Mouse (Mus musculus): ENCODE measurements around the gene Bdkrb2. TPM values are rescaled to one million over a fixed set of nuclear protein-coding genes. Genes with fewer than 3 reads are reported as not detected.

Gene Bdkrb2
- polyA plus RNA-seq, 1 experiment from 2014 or later: 4.0 TPM

DNA sequence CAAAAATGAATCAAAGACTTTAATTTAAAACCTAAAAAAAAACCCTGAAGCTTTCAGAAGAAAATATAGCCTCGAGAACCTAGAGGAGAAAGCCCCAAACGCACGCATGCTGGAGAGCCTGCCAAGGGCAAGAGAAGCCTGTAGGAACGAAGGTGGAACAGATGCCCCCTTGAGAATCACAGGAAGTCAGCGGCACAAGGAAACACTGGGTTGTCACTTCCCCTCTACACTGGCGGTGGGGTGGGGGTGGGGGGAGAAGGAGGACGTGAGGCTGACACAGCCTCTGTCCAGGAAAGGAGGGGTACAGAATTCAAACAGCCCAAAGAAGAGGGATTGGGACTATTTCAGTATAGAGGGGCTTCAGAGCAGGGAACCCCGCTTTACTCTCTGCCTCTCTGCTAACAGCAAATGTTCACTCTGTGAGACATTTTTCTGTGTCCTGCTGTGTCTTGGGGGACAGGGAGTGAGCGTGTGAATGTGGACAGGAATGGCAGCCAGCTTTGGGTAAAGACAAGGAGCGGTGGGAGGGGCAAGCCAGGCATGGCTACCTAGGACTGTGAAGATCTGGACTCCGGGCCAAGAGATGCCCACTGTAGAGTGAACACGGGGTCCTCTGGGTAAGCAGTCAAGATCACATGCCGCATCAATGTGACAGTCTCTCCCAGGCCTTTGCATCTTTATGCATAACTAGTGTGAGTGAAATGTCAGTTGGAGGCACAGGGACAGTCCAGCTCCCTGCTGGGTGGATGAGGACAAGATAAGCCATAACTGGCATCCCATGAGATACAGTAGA, 26.9 kb upstream of the Bdkrb2 start:
- no peak overlapping the region for H3K9ac ChIP-seq (ENCODE audit: low read length)
- H3K27me3 ChIP-seq (ENCODE audit: control insufficient read depth, insufficient read depth, low read length): no peaks in the 10 kb centered on the region
- H3K36me3 ChIP-seq (ENCODE audit: control insufficient read depth, insufficient read depth, low read length): no peaks in the 10 kb centered on the region
- 64% methylated on average over 13 of the region's 13 CpGs for WGBS
- ATAC-seq (ENCODE audit: low FRiP score, low TSS enrichment): no peak
- no peak overlapping the region for H3K4me2 ChIP-seq (replicated peaks; ENCODE audit: low read depth)
- H3K4me3 ChIP-seq (ENCODE audit: low read depth, low read length): no peak overlapping the region
- H3K9me3 ChIP-seq (ENCODE audit: control insufficient read depth, low read length): no peaks in the 10 kb centered on the region
- no peak for TF ChIP-seq EP300 (optimal IDR thresholded peaks at IDR 0.05)
- no peak for TF ChIP-seq CTCF (IDR thresholded peaks at IDR 0.05; ENCODE audit: low read depth)
- H3K27ac ChIP-seq (replicated peaks): no peak overlapping the region; the same call in 1 of the 2 replicates
- no peak for DNase-seq (ENCODE audit: low spot score)
- H3K4me1 ChIP-seq (replicated peaks; ENCODE audit: control insufficient read depth, insufficient read depth): no peaks in the 10 kb centered on the region

DNA sequence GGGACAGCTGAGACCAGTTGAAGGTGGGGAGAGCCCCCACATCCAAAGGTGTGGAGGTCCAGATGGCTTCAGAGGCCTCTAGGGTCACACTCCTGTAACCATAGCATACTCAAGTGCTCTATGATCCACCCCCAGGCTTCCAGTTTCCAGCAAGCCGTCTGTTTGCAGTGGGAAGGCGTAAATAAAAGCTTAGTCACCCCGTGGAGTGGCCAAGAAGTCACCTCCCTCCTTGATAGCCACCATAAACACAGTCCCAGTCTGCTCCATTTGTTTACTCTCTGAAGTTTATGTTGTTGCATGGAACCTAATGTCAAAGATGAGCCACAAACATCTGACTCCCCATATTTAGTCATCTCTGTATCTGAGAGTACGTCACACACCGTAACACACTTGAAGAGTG, 25.9 kb upstream of the Bdkrb2 start:
- no peak for DNase-seq (ENCODE audit: low spot score)
- H3K4me1 ChIP-seq (replicated peaks; ENCODE audit: control insufficient read depth, insufficient read depth): no peaks in the 10 kb centered on the region
- H3K4me3 ChIP-seq (ENCODE audit: low read depth, low read length): no peak overlapping the region
- no peaks in the 10 kb centered on the region for H3K9me3 ChIP-seq (ENCODE audit: control insufficient read depth, low read length)
- no peak overlapping the region for H3K9ac ChIP-seq (ENCODE audit: low read length)
- 49% methylated on average over 5 of the region's 5 CpGs for WGBS
- H3K27ac ChIP-seq (replicated peaks): no peak overlapping the region
- H3K36me3 ChIP-seq (ENCODE audit: control insufficient read depth, insufficient read depth, low read length): no peaks in the 10 kb centered on the region
- ATAC-seq (ENCODE audit: low FRiP score, low TSS enrichment): peak; percentile 47; the same call in 1 of the 2 replicates
- H3K4me2 ChIP-seq (replicated peaks; ENCODE audit: low read depth): no peak overlapping the region
- H3K27me3 ChIP-seq (ENCODE audit: control insufficient read depth, insufficient read depth, low read length): no peaks in the 10 kb centered on the region
- no peak for TF ChIP-seq CTCF (IDR thresholded peaks at IDR 0.05; ENCODE audit: low read depth)
- TF ChIP-seq EP300 (optimal IDR thresholded peaks at IDR 0.05): no peak

DNA sequence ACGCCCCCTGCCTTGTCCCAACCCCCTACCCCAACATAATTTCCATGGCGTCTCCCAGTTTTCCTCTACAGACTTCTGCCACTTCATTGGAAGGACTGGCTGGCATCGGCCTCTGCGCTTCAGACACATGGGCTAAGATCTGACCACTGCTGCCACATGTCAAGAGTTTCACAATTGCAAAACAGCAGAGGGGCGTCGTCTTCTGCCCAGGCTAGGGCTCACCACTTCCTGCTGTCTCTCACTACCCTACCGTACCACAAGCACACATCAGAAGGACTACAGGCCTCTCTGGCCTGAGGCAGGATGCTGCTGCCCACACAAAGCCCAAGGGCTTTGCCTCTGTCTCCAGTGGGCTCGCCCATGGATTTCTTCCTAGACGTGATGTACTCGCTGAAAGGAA, 23.4 kb upstream of the Bdkrb2 start:
- TF ChIP-seq EP300 (optimal IDR thresholded peaks at IDR 0.05) (no peak), CTCF (IDR thresholded peaks at IDR 0.05; ENCODE audit: low read depth) (no peak)
- no peaks in the 10 kb centered on the region for H3K9me3 ChIP-seq (ENCODE audit: control insufficient read depth, low read length)
- ATAC-seq (ENCODE audit: low FRiP score, low TSS enrichment) (no peak), DNase-seq (ENCODE audit: low spot score) (no peak)
- H3K27ac ChIP-seq (replicated peaks): no peak overlapping the region
- H3K9ac ChIP-seq (ENCODE audit: low read length): no peak overlapping the region
- H3K4me3 ChIP-seq (ENCODE audit: low read depth, low read length): no peak overlapping the region
- H3K4me2 ChIP-seq (replicated peaks; ENCODE audit: low read depth): no peak overlapping the region
- no peaks in the 10 kb centered on the region for H3K27me3 ChIP-seq (ENCODE audit: control insufficient read depth, insufficient read depth, low read length)
- WGBS: 88% methylated on average over 10 of the region's 10 CpGs
- H3K36me3 ChIP-seq (ENCODE audit: control insufficient read depth, insufficient read depth, low read length): no peaks in the 10 kb centered on the region
- no peaks in the 10 kb centered on the region for H3K4me1 ChIP-seq (replicated peaks; ENCODE audit: control insufficient read depth, insufficient read depth)

DNA sequence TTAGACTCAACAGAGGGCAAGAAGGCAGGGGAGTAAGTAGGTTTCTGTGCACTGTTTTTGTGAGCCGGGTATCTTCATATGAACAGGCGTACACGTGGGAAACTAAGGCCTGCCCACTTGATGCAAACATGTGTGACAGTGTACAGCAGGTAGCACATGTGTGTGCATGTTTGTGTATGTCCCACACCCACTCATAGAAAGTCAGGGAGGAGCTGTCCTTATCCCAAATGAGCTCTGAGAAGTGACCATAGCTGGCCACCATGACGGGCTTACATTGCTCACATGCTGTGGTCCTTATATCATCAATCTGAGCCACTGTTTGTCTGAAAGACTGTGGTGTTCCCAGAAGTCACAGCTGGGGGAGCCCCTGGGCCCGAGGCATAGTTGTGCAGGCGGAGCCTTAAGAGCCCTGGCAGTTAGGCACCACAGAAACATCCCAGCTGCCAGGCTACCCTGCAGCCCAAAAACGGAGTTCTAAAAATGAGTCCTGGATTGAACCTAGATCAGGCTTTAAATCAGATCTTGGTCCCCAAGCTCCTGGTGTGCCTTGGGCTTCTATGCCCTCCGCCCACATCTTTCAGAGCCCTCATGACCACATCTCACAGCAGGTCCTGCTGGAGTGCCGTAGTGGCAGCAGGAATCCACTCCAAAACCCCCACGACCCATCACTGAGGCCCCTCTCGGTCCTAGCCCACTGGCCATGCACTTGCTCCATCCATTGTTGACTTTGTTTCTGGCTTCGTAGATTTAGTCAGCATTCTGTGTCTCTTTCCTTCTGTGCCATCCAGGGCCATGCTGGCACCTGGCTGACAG, 21.2 kb upstream of the Bdkrb2 start:
- no peak for ATAC-seq (ENCODE audit: low FRiP score, low TSS enrichment)
- Histone ChIP-seq H3K9me3 (ENCODE audit: control insufficient read depth, low read length) (no peaks in the 10 kb centered on the region), H3K4me2 (replicated peaks; ENCODE audit: low read depth) (no peak overlapping the region), H3K27ac (replicated peaks) (no peak overlapping the region), H3K36me3 (ENCODE audit: control insufficient read depth, insufficient read depth, low read length) (no peaks in the 10 kb centered on the region), H3K4me1 (replicated peaks; ENCODE audit: control insufficient read depth, insufficient read depth) (peaks cover 2% of the 10 kb centered on the region; the same call in 1 of the 2 replicates), H3K9ac (ENCODE audit: low read length) (no peak overlapping the region), H3K4me3 (ENCODE audit: low read depth, low read length) (no peak overlapping the region), H3K27me3 (ENCODE audit: control insufficient read depth, insufficient read depth, low read length) (no peaks in the 10 kb centered on the region)
- WGBS: 65% methylated on average over 12 of the region's 12 CpGs
- DNase-seq (ENCODE audit: low spot score): no peak
- TF ChIP-seq CTCF (IDR thresholded peaks at IDR 0.05; ENCODE audit: low read depth) (peak; percentile 43; the same call in 1 of the 2 replicates), EP300 (optimal IDR thresholded peaks at IDR 0.05) (no peak)

DNA sequence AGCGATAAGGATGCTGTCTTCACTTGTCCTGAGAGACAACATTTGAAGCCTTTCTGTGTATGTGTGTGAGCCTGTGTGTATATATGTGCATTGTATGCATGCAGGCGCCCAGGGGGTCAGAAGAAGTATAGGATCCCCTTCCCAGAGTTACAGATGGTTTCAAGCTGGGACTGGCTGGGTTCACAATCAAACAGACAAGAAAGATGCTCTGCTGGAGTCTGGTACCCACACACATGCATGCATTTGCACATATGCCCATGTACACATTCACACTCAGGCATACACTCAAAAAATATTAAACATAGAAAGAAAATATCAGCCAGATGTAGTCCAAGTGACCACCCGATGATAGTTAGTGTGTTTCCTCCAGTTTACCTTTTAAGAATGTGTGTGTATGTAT, 20.5 kb upstream of the Bdkrb2 start:
- WGBS: 78% methylated on average over 3 of the region's 3 CpGs
- Histone ChIP-seq H3K4me2 (replicated peaks; ENCODE audit: low read depth) (no peak overlapping the region), H3K36me3 (ENCODE audit: control insufficient read depth, insufficient read depth, low read length) (no peaks in the 10 kb centered on the region), H3K27me3 (ENCODE audit: control insufficient read depth, insufficient read depth, low read length) (no peaks in the 10 kb centered on the region), H3K4me3 (ENCODE audit: low read depth, low read length) (no peak overlapping the region), H3K9me3 (ENCODE audit: control insufficient read depth, low read length) (no peaks in the 10 kb centered on the region), H3K27ac (replicated peaks) (no peak overlapping the region), H3K4me1 (replicated peaks; ENCODE audit: control insufficient read depth, insufficient read depth) (peaks cover 2% of the 10 kb centered on the region; the same call in 1 of the 2 replicates), H3K9ac (ENCODE audit: low read length) (no peak overlapping the region)
- DNase-seq (ENCODE audit: low spot score): no peak
- no peak for ATAC-seq (ENCODE audit: low FRiP score, low TSS enrichment)
- no peak for TF ChIP-seq EP300 (optimal IDR thresholded peaks at IDR 0.05)
- TF ChIP-seq CTCF (IDR thresholded peaks at IDR 0.05; ENCODE audit: low read depth): no peak
